Mouse (Mus musculus): Measurements from ENCODE around the gene Fibcd1. TPM values are rescaled to one million over a fixed set of nuclear protein-coding genes. Genes with fewer than 3 reads are reported as not detected.

The Fibcd1 gene
- total RNA-seq (2021): not detected

GRCm38 (mm10) chr2:31845896-31846691 is at the start of gene Fibcd1:
TSS of gene Fibcd1 (minus strand) at chr2:31846005.
- DNase-seq: peak; percentile 22

- no peak for DNase-seq
Observed at GRCm38 (mm10) chr2:31894221-31894870, 48.5 kb upstream of the Fibcd1 start.

- no peak for DNase-seq
Observed at GRCm38 (mm10) chr2:31893110-31893669, 47.4 kb upstream of the Fibcd1 start.

DNA sequence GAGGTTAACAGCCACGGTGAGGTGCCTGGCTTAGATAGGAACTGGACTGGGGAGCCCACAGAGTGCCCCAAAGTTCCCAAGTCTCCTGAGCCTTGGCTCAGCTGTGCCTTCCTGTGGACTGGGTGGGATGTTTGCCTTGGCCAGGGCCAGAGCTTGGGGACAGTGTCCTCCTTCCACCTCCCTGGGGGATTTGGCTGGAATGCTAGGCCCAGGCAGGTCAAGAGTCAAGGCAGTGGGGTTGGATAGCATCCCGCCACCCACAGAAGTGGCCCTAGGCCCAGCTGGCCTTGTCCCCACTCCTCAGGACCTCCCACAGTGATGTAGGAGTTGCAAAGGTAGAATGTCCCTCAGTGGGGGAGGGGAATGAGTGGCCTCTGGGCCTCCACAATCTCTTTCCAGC is 45.4 kb upstream of the Fibcd1 start:
- DNase-seq: no peak

DNA sequence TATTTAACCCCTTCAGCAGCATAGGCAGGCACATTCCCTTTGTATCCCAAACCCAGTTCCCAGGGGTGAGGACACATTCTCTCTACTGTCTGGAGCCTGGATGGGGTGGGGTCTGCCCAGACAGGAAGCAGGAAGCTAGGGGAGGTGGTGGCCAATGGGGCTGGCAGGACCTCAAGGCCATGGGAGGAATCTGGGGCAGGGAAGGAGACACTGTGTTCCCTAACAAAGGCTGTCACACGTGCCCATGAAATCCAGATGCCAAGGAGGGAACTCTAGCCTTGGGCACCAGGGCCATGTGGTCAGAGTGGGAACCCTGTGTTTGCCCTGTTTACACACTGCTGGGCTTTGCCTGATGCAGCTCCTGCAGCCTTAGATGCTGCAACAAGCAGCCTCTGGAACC is 43.1 kb upstream of the Fibcd1 start:
- DNase-seq: no peak

DNA sequence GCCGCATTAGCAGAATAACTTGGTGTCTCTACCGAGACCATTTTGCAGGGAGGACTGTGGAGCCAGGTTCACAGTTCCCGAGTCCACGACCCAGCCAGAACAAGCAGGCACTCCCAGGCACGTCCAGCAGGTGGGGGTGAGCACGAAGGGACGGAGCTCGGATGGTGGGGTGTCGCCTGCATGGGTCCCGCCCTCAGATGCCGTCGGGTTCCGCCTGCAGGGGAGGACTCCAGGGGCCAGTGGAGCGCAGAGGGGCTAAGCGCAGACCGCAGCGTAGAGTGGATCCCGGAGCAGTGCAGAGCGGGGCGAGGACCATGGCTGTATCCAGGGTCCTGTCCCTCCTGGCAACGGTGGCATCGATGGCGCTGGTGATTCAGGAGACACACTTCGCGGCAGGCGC is 41.2 kb upstream of the Fibcd1 start, which contains the start of gene Lamc3:
Lamc3 (plus strand) TSS at position 262 of the 400 bp plus-strand sequence.
- DNase-seq: peak; percentile 69

DNA sequence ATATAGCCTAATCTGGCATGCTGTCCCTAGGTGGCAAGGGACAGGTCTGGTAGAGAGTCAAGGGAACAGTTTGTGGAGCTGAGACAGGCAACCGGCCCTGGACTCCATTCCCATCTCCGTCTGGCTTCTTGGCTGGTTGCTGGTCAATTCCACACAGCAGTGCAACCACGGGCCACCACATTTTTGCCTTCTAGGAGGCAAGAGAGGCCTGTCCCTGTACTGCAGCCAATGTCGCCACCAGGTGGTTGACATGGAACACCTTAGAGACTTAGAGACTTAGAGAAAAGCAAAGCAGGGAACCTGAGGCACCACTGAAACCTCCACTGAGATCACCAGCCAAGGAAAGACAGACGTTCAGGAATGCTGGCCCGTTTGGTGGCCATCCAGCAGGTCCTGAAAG is 39.0 kb upstream of the Fibcd1 start:
- peak; percentile 44 for DNase-seq

- no peak for DNase-seq
Observed at GRCm38 (mm10) chr2:31883061-31883460, 37.3 kb upstream of the Fibcd1 start.

DNA sequence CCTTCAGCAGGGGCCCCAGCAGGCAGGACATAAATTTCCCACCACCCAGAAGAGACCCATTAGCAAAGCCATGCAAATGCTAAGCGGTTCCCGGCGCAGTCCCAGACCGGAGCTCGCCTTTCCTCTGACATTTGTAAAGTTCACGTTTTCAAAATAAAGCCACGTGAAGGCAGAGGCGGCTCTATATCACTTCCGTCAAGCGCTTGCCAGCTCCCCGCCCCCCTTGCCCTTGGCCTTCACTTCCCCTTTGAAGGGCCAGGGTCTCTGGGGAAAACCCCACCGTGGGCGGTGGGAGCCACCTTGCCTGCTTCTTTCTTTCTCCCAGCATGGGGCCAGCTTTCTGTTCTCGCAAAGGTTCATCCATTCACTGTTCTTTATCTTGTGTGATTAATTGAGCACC is 35.1 kb upstream of the Fibcd1 start:
- peak; percentile 25 for DNase-seq

DNA sequence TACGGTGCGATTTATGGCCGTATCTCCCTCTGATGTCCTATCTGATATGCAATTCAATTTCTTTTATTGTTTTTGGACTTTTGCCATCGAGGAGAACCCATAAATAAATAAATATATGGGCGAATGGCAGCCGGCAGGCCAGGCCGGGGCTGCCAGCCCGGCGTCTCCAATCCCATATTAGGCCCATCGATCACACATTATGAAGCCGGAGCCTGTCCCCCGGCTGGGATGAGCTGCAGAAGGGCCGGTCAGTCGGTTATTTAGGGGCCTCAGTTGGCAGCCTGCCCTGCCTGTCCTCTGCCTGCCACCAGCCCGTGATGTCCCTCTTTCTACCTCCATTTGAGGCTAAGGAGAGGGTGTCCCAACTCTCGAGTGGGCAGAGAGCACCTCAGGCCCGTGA is 32.8 kb upstream of the Fibcd1 start:
- no peak for DNase-seq

DNA sequence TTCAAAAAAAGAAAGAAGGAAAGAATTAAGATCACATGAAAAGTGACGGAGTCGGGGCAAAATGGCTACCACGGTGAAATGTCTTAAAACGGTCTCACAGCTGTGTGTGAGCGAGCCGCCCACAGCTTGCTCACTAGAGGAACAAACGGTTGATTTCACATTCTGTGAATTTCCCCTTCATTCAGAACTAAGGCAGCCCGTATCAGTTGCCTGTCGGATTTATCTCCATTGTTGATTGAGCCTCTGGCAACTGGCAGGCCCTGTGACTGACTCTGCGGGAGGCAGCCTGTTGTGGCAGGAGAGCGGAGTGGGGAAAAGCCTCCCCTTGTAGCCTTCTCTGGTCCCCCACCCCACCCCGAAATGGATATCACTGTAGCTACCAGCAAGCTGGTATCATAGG is 30.6 kb upstream of the Fibcd1 start:
- no peak for DNase-seq

DNA sequence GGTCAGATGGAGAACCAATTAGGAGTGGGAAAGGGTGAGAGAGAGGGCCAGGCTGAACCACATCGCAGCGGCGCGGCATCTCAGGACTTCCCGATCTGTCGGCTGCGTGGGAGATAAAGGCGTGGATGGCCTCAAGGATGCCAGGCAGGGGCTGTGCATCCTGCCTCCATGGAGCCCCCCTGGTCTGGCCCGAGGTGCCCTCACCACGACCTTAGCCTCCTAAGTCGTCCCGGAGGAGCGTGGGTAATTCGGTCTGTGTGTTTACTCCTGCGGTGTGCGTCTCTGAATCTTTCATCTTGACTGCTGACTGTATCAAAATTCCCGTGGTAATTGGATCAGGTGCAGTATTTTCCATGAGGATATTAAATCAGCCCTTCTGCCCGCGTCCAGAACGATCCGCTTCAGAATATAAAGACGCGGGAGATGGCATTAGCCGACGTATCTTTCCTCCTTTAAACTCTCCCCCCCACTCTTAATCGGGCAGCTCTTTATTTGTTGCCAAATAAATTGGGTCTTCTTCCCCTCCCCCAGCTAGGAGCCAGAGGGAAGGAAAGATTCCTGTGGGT is 28.6 kb upstream of the Fibcd1 start:
- no peak for DNase-seq

DNA sequence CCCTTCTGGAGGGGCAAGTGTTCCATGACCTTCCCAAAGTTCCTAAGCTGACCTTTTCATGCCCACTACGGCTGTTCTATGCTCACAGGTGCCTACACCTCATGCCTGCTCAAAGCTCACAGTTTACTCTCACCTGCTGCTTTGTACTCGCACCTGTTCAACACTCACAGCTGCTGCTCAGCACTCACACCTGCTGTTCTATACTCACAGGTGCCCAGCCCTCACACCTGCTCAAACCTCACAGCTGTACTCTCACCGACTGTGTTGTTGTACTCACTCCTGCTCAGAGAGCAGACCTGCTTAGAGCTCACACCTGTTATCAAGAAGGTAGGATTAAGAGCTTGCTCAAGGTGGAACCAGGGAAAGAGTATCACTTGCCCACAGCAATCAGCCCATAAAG is 24.9 kb upstream of the Fibcd1 start:
- DNase-seq: no peak

DNA sequence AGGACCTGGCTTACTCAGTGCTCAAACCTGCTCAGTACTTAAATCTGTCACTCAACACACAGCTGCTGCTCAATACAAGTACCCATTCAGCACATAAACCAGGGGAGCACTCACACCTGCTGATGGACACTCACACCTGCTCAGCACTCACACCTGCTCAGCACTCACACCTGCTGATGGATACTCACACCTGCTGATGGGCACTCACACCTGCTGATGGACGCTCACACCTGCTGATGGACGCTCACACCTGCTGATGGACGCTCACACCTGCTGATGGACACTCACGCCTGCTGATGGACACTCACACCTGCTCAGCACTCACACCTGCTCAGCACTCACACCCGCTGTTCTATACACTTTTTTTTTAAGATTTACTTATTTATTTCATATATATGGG is 23.9 kb upstream of the Fibcd1 start:
- no peak for DNase-seq

GRCm38 (mm10) chr2:31868538-31869164 is 22.8 kb upstream of the Fibcd1 start:
- DNase-seq: no peak

DNA sequence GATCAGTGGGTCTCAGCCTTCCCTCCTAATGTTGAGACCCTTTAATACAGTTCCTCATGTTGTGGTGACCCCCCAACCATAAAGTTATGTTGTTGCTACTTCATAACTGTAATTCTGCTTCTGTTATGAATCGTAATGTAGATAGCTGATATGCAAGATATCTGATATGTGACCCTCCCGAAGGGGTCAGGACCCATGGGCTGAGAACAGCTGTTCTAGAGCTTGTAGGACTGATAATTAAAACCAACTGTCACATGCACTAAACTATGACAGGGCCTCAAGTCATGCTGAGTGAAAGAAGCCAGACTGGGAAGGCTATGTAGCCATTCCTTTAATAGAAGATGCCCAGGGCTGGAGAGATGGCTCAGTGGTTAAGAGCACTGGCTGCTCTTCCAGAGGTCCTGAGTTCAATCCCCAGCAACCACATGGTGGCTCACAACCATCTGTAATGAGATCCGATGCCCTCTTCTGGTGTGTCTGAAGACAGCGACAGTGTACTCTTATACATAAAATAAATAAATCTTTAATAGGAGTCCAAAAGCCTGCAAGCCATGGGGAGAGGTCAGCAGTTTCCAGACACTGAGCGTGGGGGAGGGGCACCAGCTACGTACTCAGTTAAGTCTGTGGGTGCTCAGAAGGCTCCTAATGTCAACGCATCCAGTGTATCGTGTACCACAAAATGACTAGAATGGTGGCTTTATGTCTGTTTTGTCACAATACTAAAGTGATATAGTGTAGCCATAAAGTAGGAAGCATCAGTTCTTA is 22.1 kb upstream of the Fibcd1 start:
- DNase-seq: no peak

GRCm38 (mm10) chr2:31865794-31866193 is 20.0 kb upstream of the Fibcd1 start:
- no peak for DNase-seq

DNA sequence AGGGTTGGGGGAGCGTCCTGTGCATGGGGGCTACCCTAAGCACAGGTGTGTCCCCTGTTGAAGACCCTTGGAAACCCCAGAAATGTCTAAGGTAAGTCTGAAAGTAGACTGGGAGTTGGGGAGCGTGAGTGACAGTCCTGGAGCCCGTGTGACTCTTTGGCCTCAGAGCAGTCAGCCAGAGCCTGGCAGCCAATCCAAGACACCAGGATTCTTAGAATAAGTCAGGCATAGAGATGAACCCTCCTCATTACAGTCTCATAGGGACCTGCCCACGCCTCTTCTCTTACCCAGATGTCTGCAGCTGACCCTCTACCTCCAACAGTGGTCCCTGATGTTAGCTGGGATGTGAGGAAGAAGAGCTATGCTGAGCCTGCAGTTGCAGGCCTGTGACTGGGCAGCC is 19.5 kb upstream of the Fibcd1 start:
- no peak for DNase-seq

- no peak for DNase-seq
Observed at GRCm38 (mm10) chr2:31864891-31865290, 19.1 kb upstream of the Fibcd1 start.

DNA sequence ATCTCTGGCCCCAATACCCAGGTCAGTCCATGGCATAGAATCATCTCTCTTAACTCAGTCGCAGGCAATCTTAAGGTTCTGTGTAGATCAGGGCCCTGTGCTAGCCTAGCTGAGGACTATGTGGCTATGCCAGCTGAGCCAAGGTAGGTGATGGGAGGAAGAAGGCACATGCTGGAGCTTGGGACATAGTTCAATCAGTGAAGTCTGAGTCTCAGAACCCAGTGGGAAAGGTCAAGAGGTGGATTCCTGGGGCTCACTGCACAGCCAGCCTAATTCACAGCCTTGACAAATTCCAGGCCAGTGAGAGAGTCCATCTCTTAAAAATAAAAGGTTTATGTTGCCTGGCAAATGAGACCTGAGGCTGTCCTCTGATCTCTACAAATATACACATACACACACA is 18.0 kb upstream of the Fibcd1 start:
- DNase-seq: no peak

GRCm38 (mm10) chr2:31862919-31863318 is 17.1 kb upstream of the Fibcd1 start:
- no peak for DNase-seq

DNA sequence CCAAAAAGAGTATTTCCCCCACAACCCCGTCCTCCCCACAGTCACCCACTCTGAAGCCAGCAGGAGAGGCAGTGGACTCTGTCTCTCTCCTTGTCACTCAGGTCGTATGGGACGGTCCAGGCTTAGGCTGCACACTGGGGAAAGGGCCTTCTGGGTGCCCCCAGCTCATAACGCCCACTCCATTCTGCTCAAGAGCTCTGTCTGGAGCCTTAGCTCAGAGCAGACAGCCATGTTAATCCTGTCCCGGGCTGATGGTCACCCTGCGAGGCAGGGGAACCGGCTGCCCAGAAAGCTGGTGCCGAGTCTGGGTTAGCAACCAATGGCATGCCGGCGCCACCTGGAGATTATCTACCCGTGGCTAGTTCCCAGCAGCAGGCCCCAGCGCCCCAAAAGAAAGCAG is 12.7 kb upstream of the Fibcd1 start:
- no peak for DNase-seq

Measured in heart, postnatal 4 days (tissue).